Mouse (Mus musculus) heart, embryonic 12.5 days (tissue): ENCODE measurements around the gene Rsph10b. TPM values are rescaled to one million over a fixed set of nuclear protein-coding genes. Genes with fewer than 3 reads are reported as not detected.

Experiments used
- ATAC-seq: fragments of 200-750 bp; cut with Nextera tagmentation; 2 replicates; pipeline ENCODE4 v1.8.0; 2017; ENCODE audit warnings: moderate TSS enrichment, moderate library complexity; ENCODE audit not compliant: insufficient number of reproducible peaks, low FRiP score
- H3K27ac ChIP-seq: fragments of 300-500 bp; sonication (generic); 2 replicates; pipeline ENCODE4 v1.5.1; 2016; ENCODE audit warnings: mild to moderate bottlenecking, moderate library complexity; ENCODE audit not compliant: poor library complexity, severe bottlenecking
- H3K27me3 ChIP-seq: fragments of 300-500 bp; sonication (generic); replicated peaks from 2 replicates; pipeline ENCODE4 v1.6.1; 2016; ENCODE audit warnings: mild to moderate bottlenecking, moderate library complexity
- H3K36me3 ChIP-seq: fragments of 300-500 bp; sonication (generic); 2 replicates; pipeline ENCODE4 v1.6.1; 2016; ENCODE audit warnings: mild to moderate bottlenecking, moderate library complexity
- H3K4me1 ChIP-seq: fragments of 300-500 bp; sonication (generic); replicated peaks from 2 replicates; pipeline ENCODE4 v1.6.1; 2016; ENCODE audit warnings: mild to moderate bottlenecking
- H3K4me2 ChIP-seq: fragments of 300-500 bp; sonication (generic); 2 replicates; pipeline ENCODE4 v1.6.1; 2016; ENCODE audit warnings: mild to moderate bottlenecking, moderate library complexity
- H3K4me3 ChIP-seq: fragments of 300-500 bp; sonication (generic); 2 replicates; pipeline ENCODE4 v1.5.1; 2016; ENCODE audit warnings: mild to moderate bottlenecking
- H3K9ac ChIP-seq: fragments of 300-500 bp; sonication (generic); 2 replicates; pipeline ENCODE4 v1.6.1; 2016; ENCODE audit warnings: mild to moderate bottlenecking, moderate library complexity
- H3K9me3 ChIP-seq: fragments of 300-500 bp; sonication (generic); replicated peaks from 2 replicates; pipeline ENCODE4 v1.6.1; 2016; ENCODE audit warnings: mild to moderate bottlenecking, moderate library complexity
- WGBS: fragments of 180-500 bp; shearing (Covaris S2); methylation state at CpG from one replicate; pipeline ENCODE4 v1.1.7; 2016; 5-methylcytosine and 5-hydroxymethylcytosine counted together
- polyA plus RNA-seq: library from polyadenylated mRNA; unstranded; fragments of >200 nt; fragmentation: Nextera tagmentation; extraction: Ambion mirVana; gene quantifications from 2 replicates; pipeline ENCODE4 v1.2.1, GENCODE M21; 2016

Gene Rsph10b
- polyA plus RNA-seq, 1 experiment from 2014 or later: 1.3 TPM

DNA sequence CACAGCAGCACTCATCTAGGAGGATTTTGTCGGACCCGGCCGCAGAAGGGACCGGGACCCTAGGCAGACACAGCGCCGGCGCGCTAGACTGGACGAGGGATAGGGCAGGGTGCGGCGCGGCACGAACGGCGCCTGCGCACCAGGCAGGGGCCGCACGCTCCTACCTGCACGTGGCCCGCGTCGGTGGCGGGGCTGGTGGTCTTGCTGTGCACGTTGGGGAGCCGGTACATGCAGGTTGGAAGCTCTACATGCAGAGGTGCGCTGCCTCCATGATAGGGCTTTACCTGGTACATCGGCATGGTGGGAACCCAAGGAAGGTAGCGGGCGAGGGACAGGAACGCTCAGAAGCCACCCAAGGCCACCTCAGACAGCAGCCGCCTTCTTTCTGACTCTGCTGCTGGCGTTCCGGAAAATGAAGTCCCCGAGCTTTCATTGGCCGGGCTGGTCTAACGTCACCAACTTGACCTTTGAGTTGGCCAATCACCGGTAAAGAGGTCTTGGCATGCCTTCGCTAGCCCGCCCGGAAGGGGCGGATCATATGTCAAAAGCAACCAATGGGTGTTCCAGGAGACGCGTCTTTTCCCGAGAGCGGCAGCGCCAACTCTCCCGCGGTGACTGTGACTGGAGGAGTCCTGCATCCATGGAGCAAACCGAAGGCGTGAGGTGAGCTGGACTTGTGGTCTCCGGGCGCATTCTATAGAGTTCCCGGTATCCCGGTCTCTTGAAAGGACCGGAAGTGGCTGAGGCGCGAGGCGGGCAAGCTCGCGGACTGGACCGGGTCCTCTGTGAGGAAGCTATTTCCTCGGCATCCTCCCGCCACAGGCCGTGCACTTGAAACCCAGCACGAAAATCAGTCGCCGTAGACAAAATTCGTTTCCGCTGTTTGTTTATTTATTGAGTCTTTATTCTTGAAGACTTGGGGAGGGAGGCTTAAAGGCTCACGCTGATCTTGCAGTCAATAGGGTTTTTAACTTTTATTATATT, 23.1 kb upstream of the Rsph10b start, which contains the start of the genes Aimp2 and Pms2:
Gene Aimp2 (minus strand): TSS at position 431 of the 984 bp plus-strand sequence.
Gene Pms2 (plus strand): TSS at position 548 of the 984 bp plus-strand sequence.
- no peaks in the 10 kb centered on the region for H3K27me3 ChIP-seq
- peaks cover 38% of the 10 kb centered on the region for H3K36me3 ChIP-seq
- peak within 1 kb of the TSS; percentile 70 for H3K4me3 ChIP-seq
- H3K9me3 ChIP-seq: no peaks in the 10 kb centered on the region
- peak within 1 kb of the TSS; percentile 93 for H3K27ac ChIP-seq
- ATAC-seq: peak; percentile 99
- H3K4me1 ChIP-seq: peaks cover 38% of the 10 kb centered on the region
- H3K4me2 ChIP-seq: peak within 1 kb of the TSS; percentile 87
- WGBS: under 1% methylated on average over 70 of the region's 70 CpGs
- H3K9ac ChIP-seq: peak within 1 kb of the TSS; percentile 77

DNA sequence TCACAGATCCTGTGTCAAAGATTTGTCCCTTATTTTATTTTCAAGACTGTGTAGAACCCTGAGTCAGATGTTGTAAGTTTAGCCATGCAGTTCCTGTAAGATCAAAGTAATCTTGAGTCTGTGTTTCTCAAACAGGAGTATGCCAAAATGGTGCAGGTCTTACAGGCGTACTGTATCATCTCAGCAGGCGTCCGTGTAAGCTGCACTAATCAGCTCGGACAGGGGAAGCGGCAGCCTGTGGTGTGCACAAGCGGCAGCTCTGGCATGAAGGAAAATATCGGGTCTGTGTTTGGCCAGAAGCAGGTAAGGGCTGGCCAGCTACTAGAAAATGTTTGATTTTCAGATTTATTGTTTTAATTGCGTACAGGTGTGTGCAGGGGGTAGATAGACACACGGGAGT, 16.6 kb upstream of the Rsph10b start:
- no peak overlapping the region for H3K4me3 ChIP-seq
- no peaks in the 10 kb centered on the region for H3K9me3 ChIP-seq
- ATAC-seq: no peak
- peaks cover under 1% of the 10 kb centered on the region; the same call in 1 of the 2 replicates for H3K4me1 ChIP-seq
- H3K36me3 ChIP-seq: peaks cover 56% of the 10 kb centered on the region
- H3K27ac ChIP-seq: no peak overlapping the region
- no peaks in the 10 kb centered on the region for H3K27me3 ChIP-seq
- no peak overlapping the region for H3K4me2 ChIP-seq
- WGBS: 91% methylated on average over 9 of the region's 9 CpGs
- no peak overlapping the region for H3K9ac ChIP-seq

DNA sequence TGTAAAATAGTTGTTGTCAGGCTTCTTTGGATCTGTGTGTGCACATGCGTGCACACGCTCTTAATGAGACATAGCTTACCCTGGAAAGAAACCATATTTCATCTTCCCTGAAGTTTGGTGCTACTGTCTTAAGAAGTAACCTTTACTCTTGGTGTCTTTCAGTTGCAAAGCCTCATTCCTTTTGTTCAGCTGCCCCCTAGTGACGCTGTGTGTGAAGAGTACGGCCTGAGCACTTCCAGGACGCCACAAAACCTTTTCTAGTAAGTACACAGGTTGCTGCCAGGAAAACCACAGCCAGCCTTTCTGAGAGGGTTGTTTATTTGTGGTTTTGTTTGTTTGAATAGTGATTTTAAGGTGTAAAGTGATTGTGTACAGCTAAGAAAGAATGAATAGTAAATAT, 15.4 kb upstream of the Rsph10b start:
- WGBS: 59% methylated on average over 5 of the region's 5 CpGs
- ATAC-seq: no peak
- Histone ChIP-seq H3K9ac (no peak overlapping the region), H3K36me3 (peaks cover 64% of the 10 kb centered on the region), H3K9me3 (no peaks in the 10 kb centered on the region), H3K27ac (no peak overlapping the region), H3K27me3 (no peaks in the 10 kb centered on the region), H3K4me2 (no peak overlapping the region), H3K4me1 (no peaks in the 10 kb centered on the region), H3K4me3 (no peak overlapping the region)

DNA sequence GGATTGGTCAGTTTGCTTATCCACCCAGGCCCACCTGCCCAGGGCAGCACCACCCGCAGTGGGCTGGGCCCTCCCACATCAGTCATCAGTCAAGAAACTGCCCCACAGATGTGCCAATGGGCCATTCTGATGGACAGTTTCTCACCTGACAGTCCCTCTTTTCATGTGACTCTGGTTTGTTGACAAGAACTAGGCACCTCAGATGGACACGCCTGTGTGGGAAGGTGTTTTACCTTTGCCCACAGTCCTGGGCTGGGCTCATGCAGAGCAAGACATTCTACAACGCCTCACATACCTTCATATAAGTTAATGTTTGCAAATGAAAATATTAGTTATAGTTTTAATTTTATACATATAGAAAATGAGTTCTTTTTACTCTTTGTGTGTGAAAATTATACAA, 14.7 kb upstream of the Rsph10b start:
- ATAC-seq: no peak
- Histone ChIP-seq H3K9ac (no peak overlapping the region), H3K4me1 (no peaks in the 10 kb centered on the region), H3K27me3 (no peaks in the 10 kb centered on the region), H3K27ac (no peak overlapping the region), H3K9me3 (no peaks in the 10 kb centered on the region), H3K4me2 (no peak overlapping the region), H3K4me3 (no peak overlapping the region), H3K36me3 (peaks cover 70% of the 10 kb centered on the region)
- WGBS: 89% methylated on average over 3 of the region's 3 CpGs

DNA sequence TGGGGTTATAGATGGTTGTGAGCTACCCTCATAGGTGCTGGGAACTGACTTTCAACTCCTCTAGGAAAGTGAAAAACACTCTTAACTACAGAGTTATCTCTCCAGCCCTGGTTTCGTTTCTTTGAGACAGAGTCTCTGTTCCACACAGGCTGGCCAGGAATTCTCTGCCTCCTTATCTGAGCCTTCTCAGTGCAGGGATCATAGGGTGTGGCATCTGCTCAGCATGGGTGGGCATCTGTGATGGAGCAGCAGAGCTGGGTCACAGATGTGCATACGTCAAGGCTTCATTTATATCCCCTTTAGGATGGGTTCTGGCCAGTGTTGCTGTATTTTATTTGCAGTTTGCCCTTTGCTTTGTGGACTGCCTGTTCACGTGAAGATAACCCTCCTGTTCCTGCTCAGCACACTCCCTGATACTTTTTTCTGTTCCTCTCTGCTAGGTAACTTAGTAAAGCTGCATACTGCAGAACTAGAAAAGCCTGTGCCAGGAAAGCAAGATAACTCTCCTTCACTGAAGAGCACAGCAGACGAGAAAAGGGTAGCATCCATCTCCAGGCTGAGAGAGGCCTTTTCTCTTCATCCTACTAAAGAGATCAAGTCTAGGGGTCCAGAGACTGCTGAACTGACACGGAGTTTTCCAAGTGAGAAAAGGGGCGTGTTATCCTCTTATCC, 7.9 kb upstream of the Rsph10b start:
- ATAC-seq: peak; percentile 55; the same call in 1 of the 2 replicates
- Histone ChIP-seq H3K27me3 (no peaks in the 10 kb centered on the region), H3K4me1 (no peaks in the 10 kb centered on the region), H3K36me3 (peaks cover 84% of the 10 kb centered on the region), H3K9ac (no peak overlapping the region), H3K9me3 (no peaks in the 10 kb centered on the region), H3K27ac (no peak overlapping the region), H3K4me2 (no peak overlapping the region), H3K4me3 (no peak overlapping the region)
- WGBS: 67% methylated on average over 6 of the region's 6 CpGs

DNA sequence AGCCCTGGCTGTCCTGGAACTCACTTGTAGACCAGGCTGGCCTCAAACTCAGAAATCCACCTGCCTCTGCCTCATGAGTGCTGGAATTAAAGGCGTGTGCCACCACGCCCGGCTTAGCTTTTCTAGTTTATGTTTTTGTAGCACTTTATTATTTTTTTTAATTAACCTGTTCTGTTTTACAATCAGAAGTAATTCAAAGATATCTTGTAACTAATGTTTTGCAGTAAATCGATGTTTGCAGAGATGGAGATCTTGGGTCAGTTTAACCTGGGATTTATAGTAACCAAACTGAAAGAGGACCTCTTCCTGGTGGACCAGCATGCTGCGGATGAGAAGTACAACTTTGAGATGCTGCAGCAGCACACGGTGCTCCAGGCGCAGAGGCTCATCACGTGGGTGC, 5.0 kb upstream of the Rsph10b start, which contains the start of gene Gm42421:
Gene Gm42421 (plus strand): TSS at position 301 of the 400 bp plus-strand sequence.
- Histone ChIP-seq H3K4me1 (0 out of 2 replicates have a peak, but pooled peaks cover 5% of the 10 kb centered on the region), H3K9me3 (no peaks in the 10 kb centered on the region), H3K4me3 (no peak within 1 kb of the TSS), H3K4me2 (no peak within 1 kb of the TSS), H3K36me3 (peaks cover 89% of the 10 kb centered on the region), H3K9ac (no peak within 1 kb of the TSS), H3K27me3 (no peaks in the 10 kb centered on the region), H3K27ac (no peak within 1 kb of the TSS)
- no peak for ATAC-seq
- WGBS: 95% methylated on average over 8 of the region's 8 CpGs

DNA sequence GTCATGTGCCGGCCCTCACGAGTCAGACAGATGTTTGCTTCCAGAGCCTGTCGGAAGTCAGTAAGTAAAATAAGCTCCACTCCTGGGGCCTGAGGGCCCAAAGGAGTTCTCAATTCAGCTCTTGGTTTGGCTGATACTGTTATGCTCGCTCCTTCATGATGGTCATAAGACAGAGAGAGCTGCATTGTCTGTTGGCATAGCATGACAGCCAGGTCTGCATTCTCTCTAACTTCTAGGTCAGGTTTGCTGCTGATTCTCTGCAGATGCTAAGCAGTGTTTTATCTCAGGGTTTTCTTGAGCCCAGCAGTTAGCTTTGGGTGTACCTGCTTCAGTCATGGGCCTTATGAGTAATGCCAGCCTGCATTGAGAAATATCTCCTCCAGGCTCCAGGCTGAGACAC, 3.5 kb upstream of the Rsph10b start:
- Histone ChIP-seq H3K4me3 (no peak overlapping the region), H3K27me3 (no peaks in the 10 kb centered on the region), H3K4me2 (no peak overlapping the region), H3K27ac (no peak overlapping the region), H3K9me3 (no peaks in the 10 kb centered on the region), H3K9ac (no peak overlapping the region), H3K36me3 (peaks cover 76% of the 10 kb centered on the region), H3K4me1 (0 out of 2 replicates have a peak, but pooled peaks cover 5% of the 10 kb centered on the region)
- WGBS: 92% methylated on average over 4 of the region's 4 CpGs
- ATAC-seq: no peak

DNA sequence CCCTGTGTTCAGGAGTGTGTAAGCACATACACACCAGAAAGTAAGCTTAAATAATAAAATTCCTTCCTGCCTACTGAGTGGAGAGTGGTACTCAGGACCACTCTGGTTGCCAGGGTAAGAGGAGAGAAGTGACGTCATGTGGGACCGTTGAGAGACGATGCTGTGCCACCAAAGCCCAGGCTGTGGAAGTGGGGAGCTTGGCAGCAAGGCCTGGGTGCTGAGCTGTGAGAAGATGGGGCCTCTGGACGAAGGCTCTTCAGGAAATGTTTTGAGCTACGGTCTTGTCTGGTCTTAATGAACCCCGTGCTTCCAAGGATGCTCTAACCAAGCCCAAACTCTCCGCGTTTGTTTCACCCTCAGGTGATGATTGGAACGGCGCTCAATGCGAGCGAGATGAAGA, 2.2 kb upstream of the Rsph10b start:
- Histone ChIP-seq H3K9me3 (no peaks in the 10 kb centered on the region), H3K4me1 (0 out of 2 replicates have a peak, but pooled peaks cover 5% of the 10 kb centered on the region), H3K9ac (no peak overlapping the region), H3K36me3 (peaks cover 64% of the 10 kb centered on the region), H3K27me3 (no peaks in the 10 kb centered on the region), H3K27ac (no peak overlapping the region), H3K4me3 (no peak overlapping the region), H3K4me2 (no peak overlapping the region)
- no peak for ATAC-seq
- WGBS: 90% methylated on average over 12 of the region's 12 CpGs

DNA sequence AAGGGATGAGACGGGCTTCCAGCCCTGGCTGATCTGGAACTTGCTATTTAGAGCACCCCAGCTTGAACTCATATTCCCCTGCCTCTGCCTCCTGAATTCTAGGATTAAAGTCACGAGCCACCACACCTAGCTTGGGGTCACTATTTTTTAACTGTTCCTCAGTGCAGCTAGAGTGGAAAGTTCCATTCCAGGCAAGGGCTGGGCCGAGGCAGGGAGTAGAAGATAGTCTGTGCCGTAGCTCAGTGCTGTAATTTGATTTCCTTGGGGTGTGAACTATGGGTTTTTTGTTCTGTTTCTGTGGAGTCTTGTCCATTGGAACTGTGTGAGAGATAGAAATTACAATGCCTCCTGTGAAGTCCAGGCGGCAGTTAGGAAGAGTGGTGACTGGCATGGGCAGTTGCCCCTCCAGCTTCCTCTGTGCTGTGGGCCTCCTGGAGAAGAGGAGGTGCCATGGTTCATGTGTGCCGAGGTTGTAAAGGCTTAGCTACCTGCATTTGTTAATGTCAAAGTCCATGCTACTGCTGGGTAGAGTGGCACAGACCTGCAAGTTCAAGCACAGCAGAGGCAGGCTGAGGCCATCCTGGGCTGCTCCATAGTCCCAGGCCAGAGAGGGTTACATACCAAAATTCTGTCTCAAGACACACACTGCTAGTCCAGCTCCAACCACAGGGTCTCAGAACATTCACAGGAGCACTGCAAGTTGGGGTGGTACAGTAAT, 813 bp upstream of the Rsph10b start:
- Histone ChIP-seq H3K4me3 (no peak overlapping the region), H3K36me3 (peaks cover 50% of the 10 kb centered on the region), H3K9me3 (no peaks in the 10 kb centered on the region), H3K4me1 (0 out of 2 replicates have a peak, but pooled peaks cover 7% of the 10 kb centered on the region), H3K4me2 (no peak overlapping the region), H3K9ac (no peak overlapping the region), H3K27ac (no peak overlapping the region), H3K27me3 (no peaks in the 10 kb centered on the region)
- 76% methylated on average over 6 of the region's 6 CpGs for WGBS
- ATAC-seq: no peak

DNA sequence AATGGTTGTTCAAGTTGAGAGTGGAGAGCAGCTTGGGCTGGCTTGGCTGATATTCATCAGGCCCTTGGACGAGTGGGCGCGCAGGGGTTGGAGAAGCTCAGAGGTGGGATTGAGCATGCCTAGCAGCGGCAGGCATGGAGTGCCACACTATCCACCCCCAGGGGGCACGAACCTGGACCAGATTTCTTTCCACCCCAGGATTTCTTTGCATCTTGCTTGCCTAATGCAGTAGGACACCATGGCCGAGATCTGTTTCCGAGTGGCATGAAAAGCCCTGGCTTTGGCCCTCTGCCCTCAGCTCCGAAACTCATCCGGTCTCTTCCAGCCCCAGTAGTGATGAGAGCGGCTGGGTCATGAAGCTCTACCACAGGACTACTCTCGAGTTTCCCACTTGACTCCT, 579 bp downstream of the Rsph10b start:
- H3K27me3 ChIP-seq: no peaks in the 10 kb centered on the region
- ATAC-seq: no peak
- H3K4me3 ChIP-seq: no peak overlapping the region
- H3K27ac ChIP-seq: no peak overlapping the region
- no peak overlapping the region for H3K9ac ChIP-seq
- H3K4me2 ChIP-seq: no peak overlapping the region
- WGBS: 83% methylated on average over 11 of the region's 11 CpGs
- H3K4me1 ChIP-seq: 0 out of 2 replicates have a peak, but pooled peaks cover 8% of the 10 kb centered on the region
- H3K9me3 ChIP-seq: no peaks in the 10 kb centered on the region
- peaks cover 40% of the 10 kb centered on the region for H3K36me3 ChIP-seq
